Mouse (Mus musculus) hindbrain, embryonic 16.5 days (tissue): Measurements from ENCODE around the gene Nckap5. TPM values are rescaled to one million over a fixed set of nuclear protein-coding genes. Genes with fewer than 3 reads are reported as not detected.

Source experiments
- ATAC-seq: fragments of 200-750 bp; cut with Nextera tagmentation; 2 replicates; pipeline ENCODE4 v1.8.0; 2017; ENCODE audit warnings: moderate TSS enrichment, moderate library complexity
- H3K27ac ChIP-seq: fragments of 300-500 bp; sonication (generic); 2 replicates; pipeline ENCODE4 v1.5.1; 2014; ENCODE audit warnings: low read depth, mild to moderate bottlenecking, control low read depth, low read length, moderate library complexity
- H3K27me3 ChIP-seq: fragments of 300-500 bp; sonication (generic); replicated peaks from 2 replicates; pipeline ENCODE4 v1.6.1; 2014; ENCODE audit warnings: low read length; ENCODE audit not compliant: control insufficient read depth, insufficient read depth
- H3K36me3 ChIP-seq: fragments of 300-500 bp; sonication (generic); 2 replicates; pipeline ENCODE4 v1.6.1; 2014; ENCODE audit warnings: mild to moderate bottlenecking, low read length, moderate library complexity, mixed read lengths; ENCODE audit not compliant: control insufficient read depth, insufficient read depth
- H3K4me1 ChIP-seq: fragments of 300-500 bp; sonication (generic); 2 replicates; pipeline ENCODE4 v1.6.1; 2014; ENCODE audit warnings: low read depth, low read length; ENCODE audit not compliant: control insufficient read depth, insufficient read depth
- H3K4me2 ChIP-seq: fragments of 300-500 bp; sonication (generic); 2 replicates; pipeline ENCODE4 v1.6.1; 2014; ENCODE audit warnings: mild to moderate bottlenecking, low read length, control low read depth, moderate library complexity
- H3K4me3 ChIP-seq: fragments of 300-500 bp; sonication (generic); 2 replicates; pipeline ENCODE4 v1.5.1; 2014; ENCODE audit warnings: mild to moderate bottlenecking, low read length, control low read depth, moderate library complexity
- H3K9ac ChIP-seq: fragments of 300-500 bp; sonication (generic); 2 replicates; pipeline ENCODE4 v1.6.1; 2014; ENCODE audit warnings: low read depth, mild to moderate bottlenecking, control low read depth, low read length, moderate library complexity
- H3K9me3 ChIP-seq: fragments of 300-500 bp; sonication (generic); 2 replicates; pipeline ENCODE4 v1.6.1; 2014; ENCODE audit warnings: mild to moderate bottlenecking, low read length, moderate library complexity; ENCODE audit not compliant: control insufficient read depth
- WGBS: fragments of 180-500 bp; shearing (Covaris S2); extraction: QIAGEN DNeasy Blood & Tissue Kit; methylation state at CpG from one replicate; pipeline ENCODE4 v1.1.7; 2014; 5-methylcytosine and 5-hydroxymethylcytosine counted together
- polyA plus RNA-seq: library from polyadenylated mRNA; unstranded; fragments of >200 nt; fragmentation: Nextera tagmentation; extraction: Ambion mirVana; gene quantifications from 2 replicates; pipeline ENCODE4 v1.2.1, GENCODE M21; 2015

Nckap5 gene
- polyA plus RNA-seq, 1 experiment from 2014 or later: 13.9 TPM

DNA sequence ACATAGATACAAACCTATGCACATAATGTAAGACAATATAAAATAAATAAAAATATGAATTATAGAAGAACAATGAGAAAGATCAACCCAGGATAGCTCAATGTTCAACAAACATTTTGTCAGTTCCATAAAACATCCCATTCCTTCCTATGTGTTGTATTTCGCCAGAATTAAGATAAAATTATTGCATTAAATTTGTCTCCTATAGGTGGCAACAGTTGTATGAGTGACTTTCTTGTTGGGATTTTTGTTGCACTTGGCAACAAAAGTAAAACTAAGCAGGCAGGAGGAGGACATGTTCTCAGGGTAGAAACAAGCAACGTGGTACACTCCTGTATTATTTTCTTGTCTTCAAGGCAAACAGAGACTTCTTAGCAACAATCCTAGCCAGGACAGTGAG is 907.5 kb downstream of the Nckap5 start:
- Histone ChIP-seq H3K27me3 (no peaks in the 10 kb centered on the region), H3K4me2 (no peak overlapping the region), H3K4me1 (no peaks in the 10 kb centered on the region), H3K27ac (no peak overlapping the region), H3K9me3 (no peaks in the 10 kb centered on the region; the same call in 1 of the 2 replicates), H3K4me3 (no peak overlapping the region), H3K9ac (no peak overlapping the region), H3K36me3 (no peaks in the 10 kb centered on the region)
- no peak for ATAC-seq
- 74% methylated on average over 2 of the region's 2 CpGs for WGBS

DNA sequence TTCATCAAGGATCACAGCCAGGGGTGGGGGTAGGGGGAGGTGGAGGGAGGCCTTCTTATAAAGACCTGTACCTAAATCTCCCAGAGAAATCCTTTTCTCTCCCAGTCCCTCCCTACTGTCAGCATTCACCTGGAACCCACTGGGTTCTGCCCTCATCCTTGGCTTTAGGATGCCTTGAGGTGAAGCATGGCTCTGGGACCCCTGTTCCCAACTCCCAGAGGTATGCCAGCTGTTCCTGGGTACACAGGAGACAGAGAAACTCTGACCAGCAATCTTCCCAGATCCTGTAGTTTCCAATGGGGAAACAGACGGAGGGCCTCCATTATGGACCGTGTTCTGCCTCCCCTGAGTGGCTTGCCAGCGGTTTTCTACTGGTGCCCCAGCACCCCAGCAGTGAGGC is 909.9 kb downstream of the Nckap5 start:
- H3K27me3 ChIP-seq: no peaks in the 10 kb centered on the region
- H3K9me3 ChIP-seq: no peaks in the 10 kb centered on the region; the same call in 1 of the 2 replicates
- 95% methylated on average over 3 of the region's 3 CpGs for WGBS
- H3K36me3 ChIP-seq: no peaks in the 10 kb centered on the region
- no peak overlapping the region for H3K27ac ChIP-seq
- no peaks in the 10 kb centered on the region for H3K4me1 ChIP-seq
- H3K9ac ChIP-seq: no peak overlapping the region
- no peak overlapping the region for H3K4me2 ChIP-seq
- no peak for ATAC-seq
- H3K4me3 ChIP-seq: no peak overlapping the region

DNA sequence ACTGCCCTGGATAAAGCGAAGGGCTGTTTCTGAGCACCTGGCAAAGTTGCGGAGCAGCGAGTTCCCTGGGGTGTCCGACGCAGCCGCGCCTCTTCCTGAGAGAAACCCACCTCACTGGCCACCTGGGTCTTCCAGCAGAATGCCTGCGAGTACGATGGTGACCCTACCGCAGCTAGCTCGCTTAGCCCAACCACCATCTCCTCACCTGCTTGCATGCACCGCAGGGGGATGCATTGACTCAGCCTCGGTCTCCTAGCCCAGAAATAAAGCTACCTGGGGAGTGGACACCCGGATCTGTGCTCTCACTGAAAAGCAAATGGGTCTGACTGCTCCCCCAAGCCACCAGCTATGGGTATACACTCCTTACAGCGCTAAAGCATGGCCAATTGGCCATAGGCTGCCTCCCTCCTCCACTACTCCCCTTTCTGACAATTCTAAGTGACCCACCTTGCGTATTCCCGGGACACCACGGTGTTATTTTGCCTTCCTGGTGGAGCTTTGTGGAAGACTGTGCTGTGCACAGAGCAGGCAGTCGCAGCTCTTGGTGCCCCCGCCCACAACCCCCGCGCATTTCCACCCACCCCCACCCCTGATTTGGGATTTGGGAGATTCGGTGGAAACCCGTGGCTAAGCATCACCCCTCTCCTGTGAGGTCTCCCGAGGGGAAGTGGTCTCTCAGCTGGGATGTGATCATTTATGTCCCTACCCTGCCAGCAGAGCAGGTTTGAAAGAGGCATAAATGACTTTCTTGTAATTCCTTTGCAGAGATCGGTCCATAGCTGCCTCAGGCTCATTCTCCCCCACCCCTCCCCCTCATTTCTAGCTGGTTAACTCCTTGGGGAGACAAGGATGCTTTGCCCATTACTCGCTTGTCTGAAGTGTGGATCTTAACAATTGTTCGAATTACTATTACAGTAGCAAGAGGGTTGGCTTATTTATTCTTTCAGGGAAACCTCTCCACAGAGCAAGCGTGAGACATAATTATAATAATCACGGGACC is 917.7 kb downstream of the Nckap5 start, which contains the start of gene Lypd1:
Lypd1 (minus strand) TSS at position 501 of the 1,000 bp plus-strand sequence.
- peak; percentile 43 for ATAC-seq
- H3K36me3 ChIP-seq: no peaks in the 10 kb centered on the region
- peak within 1 kb of the TSS; percentile 56 for H3K4me3 ChIP-seq
- no peaks in the 10 kb centered on the region for H3K27me3 ChIP-seq
- H3K4me2 ChIP-seq: peak within 1 kb of the TSS; percentile 85
- H3K4me1 ChIP-seq: peaks cover 14% of the 10 kb centered on the region
- no peaks in the 10 kb centered on the region for H3K9me3 ChIP-seq
- WGBS: 3% methylated on average over 30 of the region's 30 CpGs
- H3K9ac ChIP-seq: peak within 1 kb of the TSS; percentile 67
- H3K27ac ChIP-seq: peak within 1 kb of the TSS; percentile 54

DNA sequence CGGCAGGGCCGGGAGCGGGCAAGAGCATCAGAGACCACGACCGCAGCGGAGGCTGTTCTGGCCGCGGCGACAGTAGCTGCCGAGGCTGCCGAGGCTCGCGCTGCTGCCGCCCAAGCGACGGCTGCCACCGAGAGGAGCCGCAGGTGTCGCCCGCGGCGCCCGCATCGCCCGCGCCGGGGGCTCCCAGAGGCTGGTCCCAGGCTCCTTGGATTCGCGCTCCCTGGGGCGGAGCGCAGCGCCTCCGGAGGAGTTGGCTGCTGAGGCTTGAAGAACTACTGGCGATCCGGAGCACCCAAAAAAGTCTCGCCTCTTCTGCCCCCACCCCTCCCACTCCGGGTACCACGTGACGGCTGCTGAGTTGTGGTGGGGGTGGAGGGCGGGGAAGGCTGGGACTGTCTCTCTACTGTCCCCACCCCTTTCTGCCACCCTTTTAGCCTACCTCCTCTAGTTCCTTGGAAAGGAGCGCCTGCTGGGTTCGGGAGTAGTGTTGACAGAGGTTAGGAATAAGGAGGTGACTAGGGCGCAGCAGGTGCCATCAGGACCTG is 918.6 kb downstream of the Nckap5 start:
- Histone ChIP-seq H3K4me2 (peak overlapping the region; percentile 85), H3K9ac (peak overlapping the region; percentile 67), H3K36me3 (no peaks in the 10 kb centered on the region), H3K4me1 (peaks cover 14% of the 10 kb centered on the region), H3K27me3 (no peaks in the 10 kb centered on the region), H3K4me3 (peak overlapping the region; percentile 56), H3K27ac (peak overlapping the region; percentile 54), H3K9me3 (no peaks in the 10 kb centered on the region)
- WGBS: 0% methylated on average over 21 of the region's 43 CpGs
- peak; percentile 76 for ATAC-seq

DNA sequence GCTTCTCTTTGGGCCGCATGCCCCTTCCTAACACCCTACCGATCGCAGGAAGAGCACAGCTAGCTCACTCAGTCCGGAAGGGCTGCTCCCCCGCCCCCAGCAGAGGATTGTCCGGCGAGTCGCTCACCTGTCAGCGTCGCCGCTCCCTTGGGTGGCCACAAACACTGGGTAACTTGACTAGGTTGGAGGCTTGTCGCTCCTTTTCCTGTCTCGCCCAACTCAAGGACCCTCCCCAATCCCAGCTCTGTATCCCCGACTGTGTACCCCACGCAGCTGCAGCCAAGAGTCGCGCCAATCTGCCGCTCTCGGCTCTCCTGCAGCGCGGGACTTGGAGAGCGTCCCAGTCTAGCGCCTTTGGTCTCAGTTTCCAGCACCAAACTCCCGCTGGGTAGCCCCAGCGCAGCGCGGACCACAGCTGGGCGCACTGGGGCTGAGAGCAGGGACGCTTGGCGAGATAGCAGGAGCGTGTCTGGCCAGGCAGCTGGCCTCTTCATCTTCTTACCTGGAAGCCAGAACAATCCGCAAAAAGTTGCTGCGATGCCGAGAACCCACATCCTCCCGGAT is 919.2 kb downstream of the Nckap5 start:
- Histone ChIP-seq H3K4me1 (peaks cover 14% of the 10 kb centered on the region), H3K9ac (peak overlapping the region; percentile 67), H3K9me3 (no peaks in the 10 kb centered on the region), H3K4me2 (peak overlapping the region; percentile 85), H3K36me3 (no peaks in the 10 kb centered on the region), H3K27ac (peak overlapping the region; percentile 54), H3K27me3 (no peaks in the 10 kb centered on the region), H3K4me3 (peak overlapping the region; percentile 56)
- ATAC-seq: peak; percentile 71
- WGBS: under 1% methylated on average over 34 of the region's 35 CpGs

DNA sequence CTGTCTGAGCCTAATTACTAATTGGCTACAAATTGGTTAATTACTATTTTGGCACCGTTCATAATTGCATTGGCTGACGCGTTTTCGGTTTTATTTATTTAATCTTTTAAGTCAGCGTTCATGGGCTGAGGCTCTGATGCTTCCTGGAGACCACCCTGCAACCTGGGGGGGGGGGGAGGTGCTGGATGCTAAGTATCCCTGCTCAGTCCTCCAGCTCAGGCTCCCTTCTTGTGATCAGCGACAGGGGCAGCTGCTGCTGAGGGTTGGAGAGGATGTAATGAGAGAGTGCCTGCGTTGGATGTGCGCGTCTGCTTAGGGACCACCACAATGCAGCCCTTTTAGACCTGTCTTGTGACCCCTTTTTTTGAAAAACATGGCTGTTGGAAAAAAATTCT is 919.7 kb downstream of the Nckap5 start:
- peaks cover 14% of the 10 kb centered on the region for H3K4me1 ChIP-seq
- no peak overlapping the region for H3K27ac ChIP-seq
- H3K4me3 ChIP-seq: peak overlapping the region; percentile 56
- ATAC-seq: peak; percentile 37
- H3K9me3 ChIP-seq: no peaks in the 10 kb centered on the region
- no peaks in the 10 kb centered on the region for H3K27me3 ChIP-seq
- peak overlapping the region; percentile 67 for H3K9ac ChIP-seq
- WGBS: 0% methylated on average over 9 of the region's 9 CpGs
- H3K4me2 ChIP-seq: peak overlapping the region; percentile 85
- H3K36me3 ChIP-seq: no peaks in the 10 kb centered on the region

DNA sequence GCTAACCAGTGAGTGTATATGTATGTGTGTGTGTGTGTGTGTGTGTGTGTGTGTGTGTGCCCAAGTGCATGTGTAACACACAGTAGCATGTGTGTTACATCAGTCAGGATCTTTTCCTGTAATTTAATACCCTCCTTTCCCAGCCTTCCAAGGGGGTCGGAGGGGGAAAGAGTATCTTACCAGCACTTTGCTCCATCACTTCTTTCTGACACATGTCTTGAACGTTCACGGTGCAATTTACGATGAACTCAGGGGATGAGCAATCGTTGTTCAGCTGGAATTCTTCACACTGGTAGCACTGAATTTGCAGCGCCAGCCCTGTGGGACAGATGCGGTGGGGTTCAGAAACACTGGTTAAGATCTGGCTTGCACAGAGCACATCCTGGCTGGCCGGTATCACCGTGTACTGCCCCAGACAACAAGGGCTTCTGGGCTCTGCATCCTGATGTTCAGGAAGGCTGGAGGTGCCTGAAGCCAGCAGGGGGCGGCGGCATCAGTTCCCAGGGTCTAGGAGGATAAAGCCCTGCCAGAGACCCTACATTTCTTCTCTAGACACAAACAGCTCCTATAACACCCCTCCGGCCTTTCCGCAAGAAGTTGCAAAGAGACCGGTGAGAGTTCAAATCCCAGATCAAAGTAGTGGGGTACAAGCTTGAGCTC is 920.3 kb downstream of the Nckap5 start:
- WGBS: 8% methylated on average over 14 of the region's 14 CpGs
- Histone ChIP-seq H3K9ac (peak overlapping the region; percentile 67), H3K36me3 (no peaks in the 10 kb centered on the region), H3K4me1 (peaks cover 14% of the 10 kb centered on the region), H3K4me2 (peak overlapping the region; percentile 85), H3K9me3 (no peaks in the 10 kb centered on the region), H3K4me3 (peak overlapping the region; percentile 56), H3K27ac (no peak overlapping the region; the same call in 1 of the 2 replicates), H3K27me3 (no peaks in the 10 kb centered on the region)
- peak; percentile 53; the same call in 1 of the 2 replicates for ATAC-seq

DNA sequence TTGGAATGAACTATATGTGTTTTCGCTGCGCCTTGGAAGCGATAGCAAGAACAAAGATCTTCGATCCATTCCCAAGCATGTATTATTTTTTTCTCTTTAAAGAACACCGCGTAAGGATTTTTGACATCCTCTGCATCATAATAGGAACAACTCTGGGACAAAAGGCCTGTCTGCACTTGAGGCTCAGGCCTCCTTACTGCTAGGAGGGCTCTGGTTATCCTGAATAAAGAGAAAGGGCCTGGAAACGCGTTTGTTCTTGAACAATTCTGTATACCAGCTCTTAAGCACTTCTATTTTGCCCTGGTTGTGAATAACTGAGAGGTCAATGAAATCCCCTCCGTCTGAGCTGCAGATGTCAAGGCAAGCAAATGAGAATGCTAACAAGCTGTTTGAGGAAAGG is 937.4 kb downstream of the Nckap5 start:
- 48% methylated on average over 9 of the region's 9 CpGs for WGBS
- Histone ChIP-seq H3K9ac (no peak overlapping the region), H3K27ac (no peak overlapping the region), H3K9me3 (no peaks in the 10 kb centered on the region), H3K4me1 (no peaks in the 10 kb centered on the region), H3K27me3 (no peaks in the 10 kb centered on the region), H3K4me3 (no peak overlapping the region), H3K36me3 (no peaks in the 10 kb centered on the region), H3K4me2 (no peak overlapping the region)
- no peak for ATAC-seq
